Mouse (Mus musculus): Measurements from ENCODE around the gene Osbpl6.
A peak's percentile ranks its signal among the peaks of the same experiment; 100 is the strongest.

DNA sequence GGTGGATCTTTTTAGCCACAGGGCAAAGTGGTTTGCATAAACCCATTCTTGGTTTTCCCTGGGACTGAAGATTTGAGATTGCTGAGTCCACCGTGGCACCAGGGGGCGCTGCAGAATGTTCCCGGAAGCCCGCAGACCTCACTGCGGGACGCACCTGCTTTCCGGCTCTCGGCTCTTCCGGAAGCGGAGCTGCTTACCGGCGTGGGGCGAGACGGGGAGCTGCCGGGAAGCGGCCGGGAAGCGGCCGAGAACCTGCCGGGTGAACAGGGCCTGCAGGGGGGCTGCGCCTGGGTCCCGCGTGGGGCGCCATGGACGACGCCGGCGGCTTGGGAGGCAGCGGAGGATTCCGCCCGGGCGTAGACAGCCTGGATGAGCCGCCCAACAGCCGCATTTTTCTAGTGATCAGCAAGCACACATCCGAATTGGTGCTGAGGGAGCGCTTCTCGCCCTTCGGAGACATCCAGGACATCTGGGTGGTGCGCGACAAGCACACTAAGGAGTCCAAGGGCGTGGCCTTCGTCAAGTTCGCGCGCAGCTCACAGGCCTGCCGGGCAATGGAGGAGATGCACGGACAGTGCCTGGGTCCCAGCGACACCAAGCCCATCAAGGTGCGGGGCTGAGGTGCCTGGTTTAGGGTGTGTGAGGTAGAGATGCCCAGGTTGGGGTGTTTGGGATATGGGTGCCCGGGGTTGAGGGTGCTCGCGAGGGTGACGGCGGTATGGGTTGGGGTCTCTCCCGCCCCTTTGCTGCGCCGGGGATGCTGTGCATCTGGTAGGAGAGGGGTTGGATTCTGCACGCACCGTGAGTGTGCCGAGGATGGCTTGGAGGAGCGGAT, 36.3 kb upstream of the Osbpl6 start, which contains the start of gene Rbm45:
- peak; percentile 76 for TF ChIP-seq CTCF (IDR thresholded peaks at IDR 0.05; ENCODE audit: insufficient read depth, low read length)
- TF ChIP-seq POLR2A (IDR thresholded peaks at IDR 0.05; ENCODE audit: borderline replicate concordance, extremely low read depth, low read depth, low read length): no peak
